Mouse (Mus musculus) heart, embryonic 11.5 days (tissue): ENCODE measurements around the gene Rorc. TPM values are rescaled to one million over a fixed set of nuclear protein-coding genes. Genes with fewer than 3 reads are reported as not detected.

Experiments
- ATAC-seq: fragments of 200-750 bp; cut with Nextera tagmentation; replicated peaks from 2 replicates; pipeline ENCODE4 v1.8.0; 2017; ENCODE audit warnings: moderate library complexity; ENCODE audit not compliant: insufficient number of reproducible peaks, low FRiP score, low TSS enrichment
- H3K27ac ChIP-seq: fragments of 300-500 bp; sonication (generic); 2 replicates; pipeline ENCODE4 v1.5.1; 2014; ENCODE audit warnings: mild to moderate bottlenecking, low read depth, low read length
- H3K27me3 ChIP-seq: fragments of 300-500 bp; sonication (generic); 2 replicates; pipeline ENCODE4 v1.6.1; 2014; ENCODE audit warnings: mild to moderate bottlenecking, low read length, mixed read lengths; ENCODE audit not compliant: control insufficient read depth, insufficient read depth
- H3K36me3 ChIP-seq: fragments of 300-500 bp; sonication (generic); 2 replicates; pipeline ENCODE4 v1.6.1; 2014; ENCODE audit warnings: mild to moderate bottlenecking, low read length, moderate library complexity, mixed read lengths; ENCODE audit not compliant: control insufficient read depth, insufficient read depth
- H3K4me1 ChIP-seq: fragments of 300-500 bp; sonication (generic); 2 replicates; pipeline ENCODE4 v1.6.1; 2014; ENCODE audit warnings: low read length; ENCODE audit not compliant: control insufficient read depth, insufficient read depth
- H3K4me2 ChIP-seq: fragments of 300-500 bp; sonication (generic); 2 replicates; pipeline ENCODE4 v1.6.1; 2014; ENCODE audit warnings: mild to moderate bottlenecking, moderate library complexity
- H3K4me3 ChIP-seq: fragments of 300-500 bp; sonication (generic); 2 replicates; pipeline ENCODE4 v1.5.1; 2014; ENCODE audit warnings: low read depth, low read length
- H3K9ac ChIP-seq: fragments of 300-500 bp; sonication (generic); 2 replicates; pipeline ENCODE4 v1.6.1; 2014; ENCODE audit warnings: mild to moderate bottlenecking, low read depth, low read length, moderate library complexity
- H3K9me3 ChIP-seq: fragments of 300-500 bp; sonication (generic); replicated peaks from 2 replicates; pipeline ENCODE4 v1.6.1; 2016; ENCODE audit warnings: low read length; ENCODE audit not compliant: control insufficient read depth
- WGBS: fragments of 180-500 bp; shearing (Covaris S2); extraction: QIAGEN DNeasy Blood & Tissue Kit; methylation state at CpG from one replicate; pipeline ENCODE4 v1.1.7; 2014; ENCODE audit not compliant: insufficient replicate concordance; 5-methylcytosine and 5-hydroxymethylcytosine counted together
- polyA plus RNA-seq: library from polyadenylated mRNA; unstranded; fragments of >200 nt; fragmentation: Nextera tagmentation; extraction: Ambion mirVana; gene quantifications from 2 replicates; pipeline ENCODE4 v1.2.1, GENCODE M21; 2014

Rorc gene
- polyA plus RNA-seq, 1 experiment from 2014 or later: 0.44 TPM

DNA sequence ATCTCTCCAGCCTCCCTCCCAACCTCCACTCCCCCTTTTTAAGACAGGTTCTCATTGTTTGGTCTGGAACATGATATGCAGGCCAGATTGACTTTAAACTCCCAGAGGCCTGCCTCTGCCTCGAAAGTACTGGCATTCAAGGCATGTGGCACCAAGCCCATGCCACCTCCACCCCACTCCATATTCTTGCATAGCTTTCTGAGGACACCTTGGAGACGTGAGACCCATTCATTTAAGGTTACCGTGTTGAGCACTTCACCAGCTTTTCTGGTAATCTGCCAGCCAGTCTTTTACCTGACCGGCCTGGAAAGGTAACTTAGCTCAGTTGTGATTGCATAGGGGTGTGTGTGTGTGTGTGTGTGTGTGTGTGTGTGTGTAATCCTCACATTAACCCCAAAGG, 33.0 kb downstream of the Rorc start:
- 66% methylated on average over 4 of the region's 4 CpGs for WGBS
- H3K27ac ChIP-seq: no peak overlapping the region
- no peak overlapping the region for H3K4me3 ChIP-seq
- no peak for ATAC-seq
- H3K4me2 ChIP-seq: no peak overlapping the region
- no peaks in the 10 kb centered on the region for H3K4me1 ChIP-seq
- no peaks in the 10 kb centered on the region for H3K36me3 ChIP-seq
- no peak overlapping the region for H3K9ac ChIP-seq
- H3K27me3 ChIP-seq: peaks cover 46% of the 10 kb centered on the region
- H3K9me3 ChIP-seq: no peaks in the 10 kb centered on the region

DNA sequence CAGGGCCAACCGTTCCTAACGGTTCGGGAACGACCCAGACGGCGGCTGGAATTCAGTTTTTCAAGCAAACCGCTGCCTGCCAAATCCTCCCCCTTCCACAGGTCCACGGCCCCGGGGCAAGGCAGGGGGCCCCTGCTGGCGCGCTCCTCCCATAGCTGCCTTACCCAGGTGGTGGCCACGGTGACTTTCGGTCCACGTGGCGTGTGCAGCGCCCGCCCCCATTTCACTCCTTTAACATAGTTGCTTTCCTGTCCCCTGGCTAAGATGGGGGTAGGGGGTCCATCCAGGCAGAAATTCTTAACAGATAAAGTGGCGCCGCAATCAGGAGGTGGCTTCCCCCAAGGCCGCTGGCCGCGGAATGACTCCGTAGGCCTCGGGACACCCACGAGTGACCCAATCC, 39.9 kb downstream of the Rorc start:
- Histone ChIP-seq H3K36me3 (no peaks in the 10 kb centered on the region), H3K27me3 (no peaks in the 10 kb centered on the region; the same call in 1 of the 2 replicates), H3K9me3 (no peaks in the 10 kb centered on the region), H3K4me3 (peak overlapping the region; percentile 44), H3K27ac (no peak overlapping the region), H3K4me1 (no peaks in the 10 kb centered on the region), H3K4me2 (peak overlapping the region; percentile 66), H3K9ac (peak overlapping the region; percentile 23)
- no peak for ATAC-seq
- 10% methylated on average over 25 of the region's 25 CpGs for WGBS

DNA sequence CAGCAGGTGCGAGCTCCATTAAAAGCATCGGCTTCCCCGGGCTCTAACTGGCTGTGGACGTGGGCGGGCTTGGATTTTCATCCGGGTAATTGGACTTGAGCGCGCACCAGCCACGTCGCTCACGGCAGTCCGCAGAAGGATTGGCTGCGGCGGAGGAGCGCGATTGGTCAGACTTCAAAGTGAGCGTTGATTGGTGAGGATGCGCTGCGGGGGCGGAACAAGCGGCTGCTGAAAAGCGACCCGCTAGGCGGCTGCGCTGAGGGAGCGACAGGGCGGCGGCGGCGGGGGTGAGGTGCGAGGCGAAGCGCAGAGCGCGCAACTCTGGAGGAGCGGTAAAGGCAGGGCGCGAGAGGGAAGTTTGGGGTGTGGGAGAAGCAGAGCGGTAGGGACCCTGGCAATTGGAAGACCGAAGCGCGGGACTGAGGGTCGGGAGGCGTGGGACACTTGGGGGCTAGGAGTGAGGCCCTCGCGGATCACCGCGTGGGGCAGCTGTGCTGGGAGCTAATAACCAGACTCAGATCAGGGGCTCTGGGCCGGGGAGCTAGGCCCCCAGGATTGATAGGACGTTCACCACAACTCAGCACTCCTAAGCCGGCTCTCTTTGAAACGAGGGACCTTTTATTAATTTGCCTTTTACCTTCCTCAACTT, 40.6 kb downstream of the Rorc start, which contains the start of gene Tdrkh:
Gene Tdrkh (plus strand): TSS at position 243 of the 649 bp plus-strand sequence.
- H3K9ac ChIP-seq: peak within 1 kb of the TSS; percentile 23
- H3K27me3 ChIP-seq: no peaks in the 10 kb centered on the region; the same call in 1 of the 2 replicates
- 11% methylated on average over 52 of the region's 52 CpGs for WGBS
- no peaks in the 10 kb centered on the region for H3K4me1 ChIP-seq
- H3K36me3 ChIP-seq: no peaks in the 10 kb centered on the region
- peak; percentile 95 for ATAC-seq
- peak within 1 kb of the TSS; percentile 44 for H3K4me3 ChIP-seq
- H3K4me2 ChIP-seq: peak within 1 kb of the TSS; percentile 66
- H3K27ac ChIP-seq: no peak within 1 kb of the TSS
- no peaks in the 10 kb centered on the region for H3K9me3 ChIP-seq

DNA sequence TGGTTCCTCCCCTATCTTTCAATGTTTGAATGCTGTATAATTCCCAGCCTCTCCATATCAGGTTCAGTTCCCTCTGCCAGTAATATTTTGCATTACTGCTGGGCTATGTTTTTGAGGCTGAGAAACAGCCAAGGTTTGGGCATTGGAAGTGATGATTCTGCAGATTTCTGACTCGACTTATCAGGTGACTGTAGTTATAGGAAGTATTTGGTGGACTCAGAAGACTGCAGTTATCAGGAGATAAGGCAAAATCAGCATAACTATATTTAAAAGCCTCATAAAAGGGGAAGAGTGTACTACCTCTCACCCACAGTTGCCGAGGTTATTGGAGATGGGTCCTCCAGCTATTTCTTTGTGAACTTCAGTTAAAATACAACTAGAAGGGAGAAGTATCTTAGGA, 58.4 kb downstream of the Rorc start:
- no peak overlapping the region for H3K4me3 ChIP-seq
- no peak for ATAC-seq
- H3K4me2 ChIP-seq: no peak overlapping the region
- H3K36me3 ChIP-seq: no peaks in the 10 kb centered on the region
- WGBS: 67% methylated on average over 2 of the region's 2 CpGs
- H3K9ac ChIP-seq: no peak overlapping the region
- H3K4me1 ChIP-seq: no peaks in the 10 kb centered on the region
- no peak overlapping the region for H3K27ac ChIP-seq
- H3K27me3 ChIP-seq: no peaks in the 10 kb centered on the region
- no peaks in the 10 kb centered on the region for H3K9me3 ChIP-seq

DNA sequence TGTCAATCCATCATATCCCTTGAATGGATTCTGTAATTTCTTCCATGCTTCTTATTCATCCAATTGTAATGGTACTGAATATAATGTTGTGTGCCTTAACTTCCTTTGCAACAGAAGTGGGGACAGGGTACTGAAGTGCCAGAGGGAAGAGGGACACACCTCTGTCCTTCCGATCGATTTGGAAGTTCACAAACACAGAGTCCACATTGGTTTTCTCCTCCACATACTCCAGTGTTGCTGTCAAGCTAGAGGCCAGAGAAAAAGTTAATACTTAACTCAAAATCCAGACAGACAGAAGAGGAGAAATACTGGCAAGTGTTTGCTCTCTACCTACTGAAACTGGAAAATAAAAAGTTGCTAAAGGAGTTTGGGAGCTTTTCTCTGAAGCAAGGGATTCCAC, 61.7 kb downstream of the Rorc start:
- 91% methylated on average over 2 of the region's 2 CpGs for WGBS
- no peak for ATAC-seq
- H3K4me2 ChIP-seq: no peak overlapping the region

DNA sequence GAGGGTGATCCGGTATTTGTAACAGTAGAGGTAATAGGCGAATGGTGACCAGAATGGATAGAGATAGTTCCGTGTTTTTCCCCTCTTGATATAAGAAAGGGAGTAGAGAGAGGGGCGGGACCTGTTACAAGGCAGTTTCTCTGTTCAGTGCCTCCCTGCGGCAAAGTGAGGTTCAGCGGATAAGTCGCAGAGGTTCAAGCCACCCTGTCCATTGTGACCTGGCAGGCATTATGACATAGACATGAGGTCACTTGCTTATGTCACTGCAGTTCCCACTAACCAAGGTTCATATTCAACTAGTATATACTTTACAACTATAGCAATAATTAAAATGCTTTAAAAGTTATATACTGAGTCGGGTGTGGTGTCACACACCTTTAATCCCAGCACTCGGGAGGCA, 63.8 kb downstream of the Rorc start:
- Histone ChIP-seq H3K27ac (no peak overlapping the region), H3K36me3 (no peaks in the 10 kb centered on the region), H3K9ac (no peak overlapping the region), H3K4me1 (no peaks in the 10 kb centered on the region), H3K4me2 (no peak overlapping the region), H3K27me3 (no peaks in the 10 kb centered on the region), H3K4me3 (no peak overlapping the region), H3K9me3 (no peaks in the 10 kb centered on the region)
- WGBS: 73% methylated on average over 9 of the region's 9 CpGs
- ATAC-seq: no peak

More for the DNA sequence above, 61.7 kb downstream of the Rorc start:
- no peaks in the 10 kb centered on the region for H3K27me3 ChIP-seq
- H3K4me1 ChIP-seq: no peaks in the 10 kb centered on the region
- H3K36me3 ChIP-seq: no peaks in the 10 kb centered on the region
- no peaks in the 10 kb centered on the region for H3K9me3 ChIP-seq
- H3K9ac ChIP-seq: no peak overlapping the region
- H3K27ac ChIP-seq: no peak overlapping the region
- no peak overlapping the region for H3K4me3 ChIP-seq

DNA sequence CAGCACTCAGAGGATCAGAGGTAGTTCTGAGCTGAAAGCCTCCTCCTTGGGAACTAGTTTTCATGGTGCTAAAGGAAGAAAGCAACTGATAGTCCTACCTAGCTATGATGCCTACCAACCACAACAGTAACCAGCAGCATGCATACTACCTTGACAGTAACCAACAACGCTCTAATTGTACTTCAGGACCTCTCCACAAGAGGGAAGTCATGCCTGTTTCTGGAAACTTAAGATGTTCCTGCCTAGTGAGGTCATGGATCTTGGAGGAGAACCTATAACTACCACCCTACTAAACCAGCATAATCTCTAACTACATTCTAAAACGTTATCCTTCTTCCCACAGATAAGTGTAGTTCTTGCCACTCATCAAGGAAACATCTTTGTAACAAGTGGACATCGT, 68.6 kb downstream of the Rorc start:
- Histone ChIP-seq H3K27ac (no peak overlapping the region), H3K4me1 (0 out of 2 replicates have a peak, but pooled peaks cover 3% of the 10 kb centered on the region), H3K27me3 (no peaks in the 10 kb centered on the region), H3K4me3 (no peak overlapping the region), H3K36me3 (peaks cover 11% of the 10 kb centered on the region; the same call in 1 of the 2 replicates), H3K9me3 (no peaks in the 10 kb centered on the region), H3K9ac (no peak overlapping the region), H3K4me2 (no peak overlapping the region)
- 39% methylated on average over 3 of the region's 3 CpGs for WGBS
- no peak for ATAC-seq

DNA sequence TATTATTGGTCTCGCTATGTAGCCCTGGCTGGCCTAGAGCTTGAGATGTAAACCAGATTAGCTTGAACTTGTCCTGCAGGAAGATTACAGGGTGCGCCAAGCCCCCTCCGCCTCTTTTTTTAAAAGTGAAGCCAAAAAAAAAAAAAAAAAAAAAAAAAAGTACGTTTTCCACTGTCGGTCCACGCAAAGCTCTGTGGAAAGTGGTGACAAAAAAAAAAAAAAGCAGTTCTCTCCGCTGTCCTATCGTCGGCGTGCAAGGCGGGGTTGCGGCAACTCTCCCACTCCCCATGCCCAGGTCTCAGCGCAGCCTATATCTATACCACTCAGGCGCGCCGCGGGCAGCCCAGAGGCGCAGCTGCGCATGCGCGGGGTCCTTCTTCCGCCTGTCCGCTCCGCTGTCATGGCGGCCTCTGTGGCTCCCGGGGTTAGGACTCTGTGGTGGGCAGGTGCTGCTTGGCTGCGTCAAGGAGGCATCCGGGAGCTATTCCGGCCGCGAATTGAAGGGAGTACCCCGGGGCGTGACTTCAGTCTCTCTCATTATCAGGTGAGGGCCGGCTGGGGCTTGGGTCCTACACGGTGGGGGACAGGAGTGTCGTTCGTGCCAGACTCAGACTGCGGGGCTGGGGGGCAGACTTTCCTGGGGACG, 70.5 kb downstream of the Rorc start, which contains the start of gene Mrpl9:
Gene Mrpl9 (plus strand): TSS at position 368 of the 646 bp plus-strand sequence.
- H3K36me3 ChIP-seq: peaks cover 28% of the 10 kb centered on the region
- H3K4me3 ChIP-seq: peak within 1 kb of the TSS; percentile 96
- H3K9ac ChIP-seq: peak within 1 kb of the TSS; percentile 96
- 1% methylated on average over 39 of the region's 39 CpGs for WGBS
- peak; percentile 92 for ATAC-seq
- H3K9me3 ChIP-seq: no peaks in the 10 kb centered on the region
- H3K27ac ChIP-seq: peak within 1 kb of the TSS; percentile 66; the same call in 1 of the 2 replicates
- 0 out of 2 replicates have a peak, but pooled peaks cover 3% of the 10 kb centered on the region for H3K4me1 ChIP-seq
- peak within 1 kb of the TSS; percentile 86 for H3K4me2 ChIP-seq
- no peaks in the 10 kb centered on the region for H3K27me3 ChIP-seq
